Mouse (Mus musculus) spleen, adult 2 months (tissue): ENCODE results near the gene Slc24a2.

Experiments used
- CTCF ChIP-seq: fragments of 200-500 bp; IDR thresholded peaks from 2 replicates; pipeline ENCODE4 v1.5.1; 2011; ENCODE audit warnings: mild to moderate bottlenecking, inconsistent platforms; ENCODE audit not compliant: insufficient read depth, insufficient read length, insufficient replicate concordance; ENCODE audit errors: extremely low read depth
- POLR2A ChIP-seq: fragments of 200-500 bp; IDR thresholded peaks from 2 replicates; pipeline ENCODE4 v1.6.1; 2011; ENCODE audit warnings: low read depth, low read length, inconsistent platforms

- TF ChIP-seq POLR2A (no peak), CTCF (no peak)
Measured at GRCm38 (mm10) chr4:86992470-86992869, 237.8 kb downstream of the Slc24a2 start.
